Mouse (Mus musculus): ENCODE results near the gene Gsg1. TPM values are rescaled to one million over a fixed set of nuclear protein-coding genes. Genes with fewer than 3 reads are reported as not detected.

Gene Gsg1
- polyA plus RNA-seq, 1 experiment = not detected

DNA sequence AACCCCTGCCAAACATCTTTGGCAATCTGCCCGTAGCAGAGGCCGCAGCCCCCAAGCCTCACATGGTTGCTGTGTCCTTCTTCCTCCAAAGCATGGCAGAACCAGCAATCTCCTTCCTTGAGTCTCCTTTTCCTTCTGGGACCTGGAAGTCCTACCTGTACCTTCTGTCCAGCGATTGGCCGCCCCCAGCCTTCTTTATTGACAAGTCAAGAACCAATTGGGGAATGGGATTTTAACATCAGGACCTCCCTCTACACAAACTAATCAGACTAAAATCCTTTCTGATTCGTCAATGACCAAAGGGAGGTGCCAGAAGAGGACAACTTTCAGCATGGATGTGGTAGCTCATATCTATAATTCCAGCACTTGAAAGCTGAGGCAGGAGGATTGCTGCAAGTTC is 34.2 kb downstream of the Gsg1 start:
- no peak overlapping the region for H3K4me3 ChIP-seq (ENCODE audit: insufficient read depth, low read length)
- TF ChIP-seq POLR2A (IDR thresholded peaks at IDR 0.05; ENCODE audit: low read depth, low read length) = no peak
- no peak for TF ChIP-seq CTCF (IDR thresholded peaks at IDR 0.05; ENCODE audit: borderline replicate concordance, insufficient read depth, low read length)
- no peak overlapping the region for H3K27ac ChIP-seq (ENCODE audit: insufficient read depth, low read length)

DNA sequence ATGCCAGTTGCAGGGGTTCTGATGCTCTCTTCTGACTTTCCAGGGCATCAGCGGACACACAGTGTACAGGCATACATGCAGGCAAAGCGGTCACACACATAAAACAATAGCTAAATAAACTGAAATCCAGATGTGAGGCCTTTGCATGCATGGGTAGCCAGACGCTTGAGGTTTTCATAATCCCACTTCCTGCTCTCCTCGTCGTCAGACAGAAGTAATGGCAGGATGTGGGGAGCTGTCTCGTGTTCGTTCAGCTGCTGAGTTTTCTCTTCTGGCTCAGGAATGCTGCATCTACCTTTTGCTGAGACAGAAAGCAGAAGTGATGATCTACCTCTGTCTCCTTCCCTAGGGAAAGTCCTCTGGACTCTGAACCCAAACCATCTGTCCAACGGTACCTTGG is 35.8 kb downstream of the Gsg1 start:
- no peak overlapping the region for H3K27ac ChIP-seq (ENCODE audit: insufficient read depth, low read length)

More for the DNA sequence above, 34.2 kb downstream of the Gsg1 start:
- H3K4me1 ChIP-seq (ENCODE audit: control insufficient read depth, insufficient read depth, low read length) = peaks cover 8% of the 10 kb centered on the region

GRCm38 (mm10) chr6:135212666-135213065 is 41.5 kb downstream of the Gsg1 start:
- no peaks in the 10 kb centered on the region for H3K4me1 ChIP-seq (ENCODE audit: control insufficient read depth, insufficient read depth, low read length)
- no peak overlapping the region for H3K4me3 ChIP-seq (ENCODE audit: insufficient read depth, low read length)
- no peak for TF ChIP-seq CTCF (IDR thresholded peaks at IDR 0.05; ENCODE audit: borderline replicate concordance, insufficient read depth, low read length)
- no peak for TF ChIP-seq POLR2A (IDR thresholded peaks at IDR 0.05; ENCODE audit: low read depth, low read length)
- no peak overlapping the region for H3K27ac ChIP-seq (ENCODE audit: insufficient read depth, low read length)

More for the DNA sequence above, 35.8 kb downstream of the Gsg1 start:
- Histone ChIP-seq H3K4me3 (ENCODE audit: insufficient read depth, low read length) (no peak overlapping the region), H3K4me1 (ENCODE audit: control insufficient read depth, insufficient read depth, low read length) (peaks cover 5% of the 10 kb centered on the region)
- TF ChIP-seq POLR2A (IDR thresholded peaks at IDR 0.05; ENCODE audit: low read depth, low read length) = no peak
- no peak for TF ChIP-seq CTCF (IDR thresholded peaks at IDR 0.05; ENCODE audit: borderline replicate concordance, insufficient read depth, low read length)

DNA sequence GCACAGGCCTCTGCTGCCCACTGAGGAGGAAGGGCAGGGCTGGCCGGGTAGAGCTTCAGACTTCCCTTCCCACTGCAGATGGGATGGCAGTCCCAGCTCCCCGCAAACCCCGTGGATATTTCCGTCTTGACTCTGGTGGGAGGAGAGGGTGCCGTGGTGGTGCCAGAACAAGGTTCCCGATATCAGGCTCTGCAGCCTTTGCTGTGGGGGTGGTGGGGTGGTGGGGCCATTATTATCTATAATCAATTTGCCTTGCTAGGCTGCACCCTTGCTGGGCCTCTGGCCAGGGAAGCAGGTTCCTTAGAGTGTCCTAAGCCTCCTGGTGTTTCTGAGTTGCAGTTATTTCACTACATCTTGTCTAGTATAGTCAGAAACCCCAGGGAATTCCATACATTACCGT is 43.0 kb downstream of the Gsg1 start:
- Histone ChIP-seq H3K4me1 (ENCODE audit: control insufficient read depth, insufficient read depth, low read length) (no peaks in the 10 kb centered on the region), H3K27ac (ENCODE audit: insufficient read depth, low read length) (no peak overlapping the region), H3K4me3 (ENCODE audit: insufficient read depth, low read length) (no peak overlapping the region)
- TF ChIP-seq POLR2A (IDR thresholded peaks at IDR 0.05; ENCODE audit: low read depth, low read length) = no peak
- no peak for TF ChIP-seq CTCF (IDR thresholded peaks at IDR 0.05; ENCODE audit: borderline replicate concordance, insufficient read depth, low read length)

DNA sequence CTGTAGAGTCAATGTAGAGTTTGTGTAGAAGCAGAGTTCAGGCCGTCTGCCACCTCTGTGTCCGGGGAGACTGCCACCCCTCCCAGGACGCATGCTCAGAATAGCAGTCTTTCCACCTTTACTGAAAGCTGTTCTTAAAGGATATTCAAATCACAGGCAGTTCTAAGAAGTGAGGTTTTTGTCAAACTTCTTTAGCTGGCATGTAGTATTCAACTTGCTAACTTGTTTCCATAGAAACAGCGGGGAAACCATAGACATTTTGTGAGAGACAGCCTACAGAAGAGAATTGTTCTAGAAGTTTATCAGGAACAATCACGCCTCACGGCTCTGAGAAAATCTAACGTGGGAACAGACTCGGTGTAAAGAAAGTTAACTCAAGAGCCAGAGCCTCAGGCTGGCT is 47.2 kb downstream of the Gsg1 start:
- no peak overlapping the region for H3K27ac ChIP-seq (ENCODE audit: insufficient read depth, low read length)
- H3K4me3 ChIP-seq (ENCODE audit: insufficient read depth, low read length) = no peak overlapping the region
- TF ChIP-seq CTCF (IDR thresholded peaks at IDR 0.05; ENCODE audit: borderline replicate concordance, insufficient read depth, low read length) = no peak
- TF ChIP-seq POLR2A (IDR thresholded peaks at IDR 0.05; ENCODE audit: low read depth, low read length) = no peak
- H3K4me1 ChIP-seq (ENCODE audit: control insufficient read depth, insufficient read depth, low read length) = no peaks in the 10 kb centered on the region

DNA sequence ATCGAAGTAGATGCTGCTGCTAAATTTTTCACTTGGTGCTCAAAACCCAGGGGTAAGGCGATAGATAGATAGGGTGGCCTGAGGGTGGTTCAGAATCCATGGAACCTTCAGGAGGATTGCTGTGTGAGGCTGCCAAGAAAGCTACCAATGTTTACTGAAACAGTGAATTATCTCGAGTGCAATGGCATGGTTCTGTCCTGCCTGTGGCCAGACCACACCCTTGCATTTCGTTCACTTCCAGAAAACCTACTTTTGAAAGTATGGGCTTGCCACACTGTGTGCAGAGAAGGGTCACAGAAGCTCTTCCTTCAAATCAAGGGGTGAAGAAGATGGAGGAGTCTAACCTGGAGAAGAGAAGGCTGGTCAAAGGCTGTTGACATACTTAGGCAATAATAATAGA is 48.3 kb downstream of the Gsg1 start:
- TF ChIP-seq CTCF (IDR thresholded peaks at IDR 0.05; ENCODE audit: borderline replicate concordance, insufficient read depth, low read length) = no peak
- TF ChIP-seq POLR2A (IDR thresholded peaks at IDR 0.05; ENCODE audit: low read depth, low read length) = no peak
- H3K27ac ChIP-seq (ENCODE audit: insufficient read depth, low read length) = no peak overlapping the region
- no peak overlapping the region for H3K4me3 ChIP-seq (ENCODE audit: insufficient read depth, low read length)
- H3K4me1 ChIP-seq (ENCODE audit: control insufficient read depth, insufficient read depth, low read length) = no peaks in the 10 kb centered on the region

GRCm38 (mm10) chr6:135204869-135205268 is 49.3 kb downstream of the Gsg1 start:
- TF ChIP-seq CTCF (IDR thresholded peaks at IDR 0.05; ENCODE audit: borderline replicate concordance, insufficient read depth, low read length) = no peak
- no peak for TF ChIP-seq POLR2A (IDR thresholded peaks at IDR 0.05; ENCODE audit: low read depth, low read length)
- no peak overlapping the region for H3K27ac ChIP-seq (ENCODE audit: insufficient read depth, low read length)
- H3K4me1 ChIP-seq (ENCODE audit: control insufficient read depth, insufficient read depth, low read length) = no peaks in the 10 kb centered on the region
- no peak overlapping the region for H3K4me3 ChIP-seq (ENCODE audit: insufficient read depth, low read length)

DNA sequence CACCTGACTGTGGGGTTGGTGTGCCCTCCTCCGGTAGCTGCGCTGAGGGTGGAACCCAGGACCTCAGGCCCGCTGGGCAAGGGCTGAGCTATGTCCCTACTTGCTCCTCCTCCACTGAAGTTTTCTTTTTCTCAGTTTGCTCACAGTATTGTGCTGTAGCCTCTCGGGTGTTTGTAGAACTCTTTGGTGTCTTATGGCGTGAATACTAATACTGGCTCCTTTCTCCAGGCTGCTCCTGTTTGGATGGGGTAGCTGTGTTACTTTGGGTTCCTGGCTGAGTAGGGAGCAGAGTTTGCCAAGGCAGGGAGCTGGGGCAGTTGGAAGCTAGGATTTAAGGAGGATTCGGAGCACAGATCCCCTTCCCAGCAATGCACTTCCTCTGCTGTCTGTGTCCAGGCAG is 50.4 kb downstream of the Gsg1 start:
- Histone ChIP-seq H3K4me3 (ENCODE audit: insufficient read depth, low read length) (no peak overlapping the region), H3K4me1 (ENCODE audit: control insufficient read depth, insufficient read depth, low read length) (no peaks in the 10 kb centered on the region), H3K27ac (ENCODE audit: insufficient read depth, low read length) (no peak overlapping the region)
- TF ChIP-seq POLR2A (IDR thresholded peaks at IDR 0.05; ENCODE audit: low read depth, low read length) = no peak
- TF ChIP-seq CTCF (IDR thresholded peaks at IDR 0.05; ENCODE audit: borderline replicate concordance, insufficient read depth, low read length) = no peak

GRCm38 (mm10) chr6:135202668-135203067 is 51.5 kb downstream of the Gsg1 start:
- no peak overlapping the region for H3K27ac ChIP-seq (ENCODE audit: insufficient read depth, low read length)
- no peak overlapping the region for H3K4me3 ChIP-seq (ENCODE audit: insufficient read depth, low read length)
- no peak for TF ChIP-seq POLR2A (IDR thresholded peaks at IDR 0.05; ENCODE audit: low read depth, low read length)
- H3K4me1 ChIP-seq (ENCODE audit: control insufficient read depth, insufficient read depth, low read length) = no peaks in the 10 kb centered on the region

DNA sequence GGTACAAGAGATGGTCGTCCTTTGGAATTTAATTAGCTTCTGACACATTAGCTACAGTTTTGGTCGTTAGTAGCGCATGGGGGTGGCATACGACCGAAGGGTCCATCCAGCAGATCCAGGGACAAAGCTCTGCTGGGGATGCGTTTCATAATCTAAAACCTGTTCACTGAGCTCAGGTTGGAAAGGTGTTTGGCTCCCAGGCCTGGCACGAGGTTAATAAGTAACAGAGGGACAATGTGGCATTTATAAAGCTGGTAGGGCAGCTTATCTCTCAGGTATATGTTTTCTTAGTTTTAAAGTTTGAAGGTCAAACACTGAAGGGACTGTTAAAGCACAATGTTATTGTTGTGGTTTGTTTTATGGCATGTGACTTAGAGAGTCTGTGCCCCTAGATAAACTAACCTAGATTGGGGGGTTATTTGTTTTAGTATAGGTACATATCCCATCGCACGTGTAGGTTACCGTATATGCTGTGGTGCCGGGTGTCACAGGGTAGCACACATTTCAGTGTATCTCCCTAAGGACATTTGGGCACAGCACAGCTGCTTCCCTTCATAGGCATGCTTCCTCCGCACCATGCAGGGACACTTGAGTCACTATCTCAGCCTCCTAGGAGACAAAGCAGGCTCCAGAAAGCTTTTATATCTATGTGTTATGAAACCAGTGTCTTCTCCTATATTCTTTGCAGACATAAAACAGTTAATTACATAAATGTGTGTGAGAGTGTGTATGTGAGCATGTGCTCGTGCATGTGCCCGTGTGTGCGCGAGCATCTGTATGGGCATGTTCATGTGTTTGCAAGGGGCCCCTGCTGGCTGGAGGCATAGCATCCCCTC is 53.8 kb downstream of the Gsg1 start:
- Histone ChIP-seq H3K27ac (ENCODE audit: insufficient read depth, low read length) (no peak overlapping the region), H3K4me3 (ENCODE audit: insufficient read depth, low read length) (no peak overlapping the region), H3K4me1 (ENCODE audit: control insufficient read depth, insufficient read depth, low read length) (no peaks in the 10 kb centered on the region)
- TF ChIP-seq POLR2A (IDR thresholded peaks at IDR 0.05; ENCODE audit: low read depth, low read length) (no peak), CTCF (IDR thresholded peaks at IDR 0.05; ENCODE audit: borderline replicate concordance, insufficient read depth, low read length) (no peak)

Measured in embryonic fibroblast, embryonic 13.5 days (primary cell).